8 mouse cellular contexts compared by ENCODE assay signal in the genomic region with DNA sequence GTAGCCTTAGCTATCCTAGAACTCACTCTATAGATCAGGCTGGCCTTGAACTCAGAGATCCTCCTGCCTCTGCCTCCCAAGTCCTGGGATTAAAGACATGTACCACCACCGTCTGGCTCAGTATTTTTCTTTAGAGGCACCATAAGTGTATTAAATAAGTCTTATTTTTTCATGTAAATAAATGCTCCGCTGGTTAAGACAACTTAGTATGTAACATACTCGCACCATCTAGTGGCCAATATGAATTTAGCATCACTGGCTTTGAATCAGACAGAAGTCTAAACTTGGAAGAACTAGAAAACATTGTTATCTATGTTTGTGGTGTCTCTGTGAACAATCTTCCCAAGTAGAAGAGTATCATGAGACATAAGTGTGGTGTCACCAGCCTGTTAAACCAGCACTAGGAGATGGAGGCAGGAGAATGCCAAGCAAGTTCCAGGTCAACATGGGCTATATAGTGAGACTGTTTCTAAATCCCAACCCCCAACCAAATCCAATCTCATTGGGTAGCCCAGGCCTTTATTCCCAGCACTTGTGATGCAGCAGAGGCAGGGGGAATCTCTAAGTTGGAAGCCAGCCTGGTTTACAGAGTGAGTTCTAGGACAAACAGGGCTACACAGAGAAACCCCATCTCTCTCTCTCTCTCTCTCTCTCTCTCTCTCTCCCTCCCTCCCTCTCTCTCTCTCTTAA. TPM values are rescaled to one million over a fixed set of nuclear protein-coding genes. Genes with fewer than 3 reads are reported as not detected.
A peak's percentile ranks its signal among the peaks of the same experiment; 100 is the strongest.
DNase-seq lines count a peak whose midpoint lies in the region; ATAC-seq and TF ChIP-seq lines count a peak whose summit lies in the region.

No protein-coding gene starts in this region.

- no peaks in the 10 kb centered on the region for H3K9me3 ChIP-seq in forebrain, postnatal 0 days (ENCODE audit: low read length)

- no peaks in the 10 kb centered on the region for H3K4me1 ChIP-seq in forebrain, postnatal 0 days (ENCODE audit: insufficient read depth)

- no peak overlapping the region for H3K9ac ChIP-seq in forebrain, postnatal 0 days

- TF ChIP-seq CTCF in forebrain, postnatal 0 days (IDR thresholded peaks at IDR 0.05; ENCODE audit: low read depth), result peak; percentile 79

- no peaks in the 10 kb centered on the region for H3K36me3 ChIP-seq in forebrain, postnatal 0 days (ENCODE audit: insufficient read depth)

- no peak overlapping the region for H3K27ac ChIP-seq in forebrain, postnatal 0 days (ENCODE audit: low read depth, low read length)

- peak; percentile 2 to 83 for DNase-seq in frontal cortex, adult 2 months (ENCODE audit: extremely low spot score in 1 of 2, low spot score in 1 of 2)
- DNase-seq in frontal cortex, postnatal 14 days (ENCODE audit: low spot score in 2 of 2), result no peak
- DNase-seq in 3T3-L1 (ENCODE audit: low read depth, low spot score), result peak; percentile 87
- peak; percentile 29 for DNase-seq in R1 (ENCODE audit: low read depth, low spot score)
- DNase-seq in forebrain, postnatal 0 days, result peak; percentile 75
- peak; percentile 59 for DNase-seq in layer of hippocampus, adult 9-10 months (ENCODE audit: low spot score)
- no peak for DNase-seq in testis, postnatal 14 days (ENCODE audit: low spot score)

- no peaks in the 10 kb centered on the region for H3K27me3 ChIP-seq in forebrain, postnatal 0 days (ENCODE audit: insufficient read depth, low read length)

- no peak overlapping the region for H3K4me3 ChIP-seq in forebrain, postnatal 0 days (ENCODE audit: low read depth, low read length)

- 13% methylated on average over 3 of the region's 3 CpGs for WGBS in forebrain, postnatal 0 days

- ATAC-seq in forebrain, postnatal 0 days, result peak; percentile 58
- peak; percentile 86 for ATAC-seq in megakaryocyte-erythroid progenitor cell, adult 5-6 weeks (replicated peaks; ENCODE audit: low FRiP score, low TSS enrichment, poor library complexity, severe bottlenecking)

- no peak overlapping the region for H3K4me2 ChIP-seq in forebrain, postnatal 0 days (ENCODE audit: low read depth)

RNA-seq across cellular contexts. Expression of gene Ccnl1, which starts 33.1 kb away (rescaled TPM):
- polyA plus RNA-seq in frontal cortex, adult 2 months (2012; rRNA removed), result 75.7 and 79.8 TPM in 2 replicates
- total RNA-seq in forebrain, postnatal 0 days (2014; rRNA removed), result 54.1 and 57.0 TPM in 2 replicates
- 51.5 and 53.1 TPM in 2 replicates for polyA plus RNA-seq in forebrain, postnatal 0 days (2015; fragmentation: Nextera tagmentation; extraction: Ambion mirVana)
- 135 and 170 TPM in 2 replicates for total RNA-seq in megakaryocyte-erythroid progenitor cell, adult 5-6 weeks (2014; fragmentation: Nextera tagmentation)
- total RNA-seq in megakaryocyte-erythroid progenitor cell, adult 5-6 weeks (2017), result 347 and 372 TPM in 2 replicates

Comparison
In these comparisons a context has a peak if more than half of its experiments do, and no peak if none do; other contexts are left out.
1. DNase-seq: peak in frontal cortex, adult 2 months (2 of 2), 3T3-L1 (single experiment), R1 (single experiment), forebrain, postnatal 0 days (single experiment) and layer of hippocampus, adult 9-10 months (single experiment); none in frontal cortex, postnatal 14 days (0 of 2) and testis, postnatal 14 days (single experiment).